Mouse (Mus musculus) ovary, postnatal 36 days (tissue): Measurements from ENCODE around the gene Gm45808.
"Not testable (repeated sequence)": the region's sequence is repeated elsewhere in the genome, so short reads cannot be mapped to it uniquely, and the experiment has no call there.

ENCODE experiments used
- DNase-seq: peaks from one replicate; pipeline ENCODE4 v3.0.0; 2022; ENCODE audit warnings: low spot score, mixed read lengths

Gene Gm45808

GRCm38 (mm10) chr7:45486761-45487415 is at the start of gene Gm45808:
Gene Gm45808 (minus strand): TSS chr7:45486811.
- no peak for DNase-seq

- no peak for DNase-seq
Measured at GRCm38 (mm10) chr7:45535676-45536075, 49.1 kb upstream of the Gm45808 start.

GRCm38 (mm10) chr7:45530643-45531042 is 44.0 kb upstream of the Gm45808 start:
- no peak for DNase-seq

GRCm38 (mm10) chr7:45529461-45529860 is 42.9 kb upstream of the Gm45808 start:
- DNase-seq, result peak; percentile 38

GRCm38 (mm10) chr7:45527169-45527568 is 40.6 kb upstream of the Gm45808 start:
- DNase-seq, result not testable (repeated sequence)

- DNase-seq, result no peak
Measured at GRCm38 (mm10) chr7:45526474-45527120, 40.0 kb upstream of the Gm45808 start.

- DNase-seq, result peak; percentile 96
Measured at GRCm38 (mm10) chr7:45525809-45526473, 39.3 kb upstream of the Gm45808 start, which contains the start of the genes Ppp1r15a and Plekha4. Gene Ppp1r15a (minus strand): TSS chr7:45526268. Gene Plekha4 (plus strand): TSS chr7:45526330.

- DNase-seq, result peak; percentile 60
Measured at GRCm38 (mm10) chr7:45524841-45525621, 38.4 kb upstream of the Gm45808 start.

GRCm38 (mm10) chr7:45523678-45524170 is 37.1 kb upstream of the Gm45808 start:
- no peak for DNase-seq

GRCm38 (mm10) chr7:45522957-45523676 is 36.5 kb upstream of the Gm45808 start:
- no peak for DNase-seq

- no peak for DNase-seq
Measured at GRCm38 (mm10) chr7:45522194-45522752, 35.7 kb upstream of the Gm45808 start.

- peak; percentile 78 for DNase-seq
Measured at GRCm38 (mm10) chr7:45521728-45522184, 35.1 kb upstream of the Gm45808 start.

- no peak for DNase-seq
Measured at GRCm38 (mm10) chr7:45520605-45521004, 34.0 kb upstream of the Gm45808 start.

GRCm38 (mm10) chr7:45519345-45520120 is 32.9 kb upstream of the Gm45808 start:
- DNase-seq, result no peak

GRCm38 (mm10) chr7:45518618-45519017 is 32.0 kb upstream of the Gm45808 start:
- DNase-seq, result no peak

- not testable (repeated sequence) for DNase-seq
Measured at GRCm38 (mm10) chr7:45516846-45517245, 30.2 kb upstream of the Gm45808 start.

- no peak for DNase-seq
Measured at GRCm38 (mm10) chr7:45515436-45515835, 28.8 kb upstream of the Gm45808 start.

GRCm38 (mm10) chr7:45514411-45514810 is 27.8 kb upstream of the Gm45808 start:
- DNase-seq, result no peak

GRCm38 (mm10) chr7:45509912-45510787 is 23.5 kb upstream of the Gm45808 start, which contains the start of gene Nucb1:
Gene Nucb1 (minus strand): TSS chr7:45510406.
- DNase-seq, result peak; percentile 86
